Comparison of ENCODE assay signal across 8 mouse cellular contexts in genomic region chr4:48046461-48046901, GRCm38 (mm10). TPM values are rescaled to one million over a fixed set of nuclear protein-coding genes. Genes with fewer than 3 reads are reported as not detected.
DNase-seq lines count a peak whose midpoint lies in the region; ATAC-seq and TF ChIP-seq lines count a peak whose summit lies in the region.

No protein-coding gene starts in this region.

- in situ Hi-C loops in ES-E14 (cut with MboI; ENCODE audit: low sequenced_read_pairs in 2 of 2, unreplicated experiment in 2 of 2), result loop anchor here in 1 of 2 experiments (25.0 kb wide), 1 partner anchor 1709 kb away; the partner anchor contains the start of gene Foxe1

- H3K4me3 ChIP-seq in gastrocnemius, adult 2 months, result peak overlapping the region; percentile 94
- H3K4me3 ChIP-seq in ES-E14 (ENCODE audit: insufficient read depth in 1 of 2, low read depth in 1 of 2, low read length in 2 of 2, poor library complexity in 1 of 2, severe bottlenecking in 1 of 2), result peak overlapping the region; percentile 69 to 76; a peak in 3 of 4 replicates
- peak overlapping the region; percentile 65 for H3K4me3 ChIP-seq in embryonic facial prominence, embryonic 13.5 days
- peak overlapping the region; percentile 74 for H3K4me3 ChIP-seq in hindbrain, embryonic 15.5 days
- H3K4me3 ChIP-seq in midbrain, embryonic 10.5 days, result peak overlapping the region; percentile 82

- intact Hi-C loops in gastrocnemius, adult 2 months (cut with DNase I), result loop anchor here (5.0 to 10.0 kb wide), 3 partner anchors 81 to 612 kb away; no protein-coding TSS in a partner anchor

- ATAC-seq in embryonic facial prominence, embryonic 13.5 days (ENCODE audit: insufficient number of reproducible peaks, insufficient read depth, low FRiP score, low TSS enrichment, low read depth), result no peak
- ATAC-seq in hindbrain, embryonic 15.5 days (ENCODE audit: low FRiP score, low read depth), result no peak

- TF ChIP-seq CTCF in gastrocnemius, adult 2 months (IDR thresholded peaks at IDR 0.05), result no peak

- no peaks in the 10 kb centered on the region for H3K9me3 ChIP-seq in ES-E14 (ENCODE audit: control insufficient read depth, insufficient read depth, low read depth, low read length)
- no peaks in the 10 kb centered on the region for H3K9me3 ChIP-seq in embryonic facial prominence, embryonic 13.5 days
- no peaks in the 10 kb centered on the region for H3K9me3 ChIP-seq in hindbrain, embryonic 15.5 days
- H3K9me3 ChIP-seq in midbrain, embryonic 10.5 days (replicated peaks), result no peaks in the 10 kb centered on the region

- peaks cover 55% of the 10 kb centered on the region for H3K27me3 ChIP-seq in embryonic facial prominence, embryonic 13.5 days
- H3K27me3 ChIP-seq in hindbrain, embryonic 15.5 days, result peaks cover 33% of the 10 kb centered on the region
- peaks cover 55% of the 10 kb centered on the region for H3K27me3 ChIP-seq in midbrain, embryonic 10.5 days (ENCODE audit: low read depth, poor library complexity, severe bottlenecking)

- H3K27ac ChIP-seq in gastrocnemius, adult 2 months, result peak overlapping the region; percentile 100
- no peak overlapping the region for H3K27ac ChIP-seq in ES-E14 (ENCODE audit: insufficient read depth, low read depth, low read length, poor library complexity, severe bottlenecking)
- no peak overlapping the region for H3K27ac ChIP-seq in embryonic facial prominence, embryonic 13.5 days
- H3K27ac ChIP-seq in hindbrain, embryonic 15.5 days (replicated peaks), result peak overlapping the region; percentile 87; the same call in 1 of the 2 replicates
- peak overlapping the region; percentile 97 for H3K27ac ChIP-seq in midbrain, embryonic 10.5 days (replicated peaks)

- no peaks in the 10 kb centered on the region for H3K4me1 ChIP-seq in ES-E14 (ENCODE audit: control insufficient read depth in 2 of 2, insufficient read depth in 2 of 2, low read length in 2 of 2, poor library complexity in 1 of 2)
- H3K4me1 ChIP-seq in embryonic facial prominence, embryonic 13.5 days, result peaks cover 48% of the 10 kb centered on the region
- peaks cover 58% of the 10 kb centered on the region for H3K4me1 ChIP-seq in hindbrain, embryonic 15.5 days (replicated peaks)
- H3K4me1 ChIP-seq in midbrain, embryonic 10.5 days, result peaks cover 80% of the 10 kb centered on the region

- H3K4me2 ChIP-seq in embryonic facial prominence, embryonic 13.5 days, result peak overlapping the region; percentile 98
- H3K4me2 ChIP-seq in hindbrain, embryonic 15.5 days, result peak overlapping the region; percentile 97

- peak; percentile 30 for DNase-seq in gastrocnemius, adult 2 months
- no peak for DNase-seq in gastrocnemius, postnatal 4 days (ENCODE audit: low spot score in 2 of 2)
- DNase-seq in ES-E14 (ENCODE audit: low read depth, low spot score), result no peak
- DNase-seq in midbrain, embryonic 10.5 days (ENCODE audit: low spot score), result peak; percentile 60
- DNase-seq in ovary, adult 18-20 months (ENCODE audit: low spot score), result no peak
- DNase-seq in frontal cortex, postnatal 10 days (ENCODE audit: low spot score in 2 of 2), result no peak

- WGBS in embryonic facial prominence, embryonic 13.5 days, result under 1% methylated on average over 20 of the region's 20 CpGs
- 1% methylated on average over 20 of the region's 20 CpGs for WGBS in hindbrain, embryonic 15.5 days
- under 1% methylated on average over 20 of the region's 20 CpGs for WGBS in midbrain, embryonic 10.5 days

- H3K36me3 ChIP-seq in ES-E14 (ENCODE audit: control insufficient read depth, insufficient read depth, low read length, poor library complexity, severe bottlenecking), result no peaks in the 10 kb centered on the region
- no peaks in the 10 kb centered on the region for H3K36me3 ChIP-seq in embryonic facial prominence, embryonic 13.5 days
- no peaks in the 10 kb centered on the region for H3K36me3 ChIP-seq in hindbrain, embryonic 15.5 days
- H3K36me3 ChIP-seq in midbrain, embryonic 10.5 days, result peaks cover under 1% of the 10 kb centered on the region; the same call in 1 of the 2 replicates

- no peak overlapping the region for H3K9ac ChIP-seq in ES-E14 (ENCODE audit: insufficient read depth, low read depth, low read length, poor library complexity, severe bottlenecking)
- peak overlapping the region; percentile 76 for H3K9ac ChIP-seq in embryonic facial prominence, embryonic 13.5 days
- H3K9ac ChIP-seq in hindbrain, embryonic 15.5 days, result peak overlapping the region; percentile 54

TF ChIP-seq in ES-E14, 5 proteins besides CTCF, POLR2A, EP300 and RAD21:
- TF ChIP-seq MAFK (IDR thresholded peaks at IDR 0.05; ENCODE audit: insufficient read depth, low read depth, low read length), result no peak
- no peak for TF ChIP-seq CHD2 (IDR thresholded peaks at IDR 0.05; ENCODE audit: low read depth, low read length)
- TF ChIP-seq HCFC1 (IDR thresholded peaks at IDR 0.05; ENCODE audit: borderline replicate concordance, insufficient read depth, low read length), result no peak
- no peak for TF ChIP-seq ZNF384 (IDR thresholded peaks at IDR 0.05; ENCODE audit: low read depth, low read length)
- TF ChIP-seq ZC3H11A (IDR thresholded peaks at IDR 0.05; ENCODE audit: borderline replicate concordance, low read depth, low read length), result no peak

RNA-seq across cellular contexts. Expression of gene Nr4a3, which starts 1.5 kb away (rescaled TPM):
- total RNA-seq in gastrocnemius, adult 2 months (2021), result 10 to 100 TPM; 14.2 to 15.0 TPM
- 1 to 10 TPM; 1.5 to 1.6 TPM for total RNA-seq in gastrocnemius, postnatal 4 days (2021)
- 0.09 TPM in 1 of 2 replicates, not detected in the other for total RNA-seq in ES-E14 (2012; rRNA removed)
- polyA plus RNA-seq in embryonic facial prominence, embryonic 13.5 days (2015; fragmentation: Nextera tagmentation; extraction: Ambion mirVana), result 1.0 TPM in 2 replicates
- 2.2 and 2.3 TPM in 2 replicates for polyA plus RNA-seq in hindbrain, embryonic 15.5 days (2015; fragmentation: Nextera tagmentation; extraction: Ambion mirVana)
- polyA plus RNA-seq in midbrain, embryonic 10.5 days (2016; fragmentation: Nextera tagmentation; extraction: Ambion mirVana), result 0.60 and 0.61 TPM in 2 replicates

Comparison
In these comparisons a context has a peak if more than half of its experiments do, and no peak if none do; other contexts are left out.
1. DNase-seq: peak in gastrocnemius, adult 2 months (single experiment) and midbrain, embryonic 10.5 days (single experiment); none in gastrocnemius, postnatal 4 days (0 of 2), ES-E14 (single experiment), ovary, adult 18-20 months (single experiment) and frontal cortex, postnatal 10 days (0 of 2).
2. RNA of gene Nr4a3, which starts 1.5 kb away (total RNA-seq): 14.2 to 15.0 TPM in gastrocnemius, adult 2 months; 1.5 to 1.6 TPM in gastrocnemius, postnatal 4 days and 0.09 TPM in ES-E14; every median in the first group is over 4 times any median in the second.
3. H3K27ac ChIP-seq: peak in gastrocnemius, adult 2 months (single experiment), hindbrain, embryonic 15.5 days (single experiment) and midbrain, embryonic 10.5 days (single experiment); none in ES-E14 (single experiment) and embryonic facial prominence, embryonic 13.5 days (single experiment).
4. Peak in every context shown above with its lines, with median percentiles within 50 percentile points of each other: H3K4me3 ChIP-seq.